Mouse (Mus musculus): ENCODE data around the gene Ifnab. TPM values are rescaled to one million over a fixed set of nuclear protein-coding genes. Genes with fewer than 3 reads are reported as not detected.

Ifnab gene
- not detected in 2 replicates for polyA plus RNA-seq (2015; fragmentation: Nextera tagmentation; extraction: Ambion mirVana)

GRCm38 (mm10) chr4:88691259-88691658, at the start of gene Ifnab:
TSS of gene Ifnab (minus strand) at chr4:88691359.
- WGBS: 70% methylated on average over 2 of the region's 2 CpGs
- Histone ChIP-seq H3K9ac (replicated peaks) (no peak within 1 kb of the TSS), H3K9me3 (replicated peaks) (no peaks in the 10 kb centered on the region), H3K27me3 (replicated peaks) (0 out of 2 replicates have a peak, but pooled peaks cover 6% of the 10 kb centered on the region), H3K4me2 (no peak within 1 kb of the TSS), H3K4me1 (no peaks in the 10 kb centered on the region), H3K27ac (replicated peaks) (no peak within 1 kb of the TSS), H3K36me3 (no peaks in the 10 kb centered on the region), H3K4me3 (replicated peaks) (no peak within 1 kb of the TSS)
- no peak for ATAC-seq (ENCODE audit: low FRiP score)

- Histone ChIP-seq H3K9ac (replicated peaks) (no peak overlapping the region), H3K9me3 (replicated peaks) (no peaks in the 10 kb centered on the region), H3K4me3 (replicated peaks) (no peak overlapping the region), H3K27me3 (replicated peaks) (no peaks in the 10 kb centered on the region), H3K27ac (replicated peaks) (no peak overlapping the region), H3K4me2 (no peak overlapping the region), H3K4me1 (no peaks in the 10 kb centered on the region), H3K36me3 (no peaks in the 10 kb centered on the region)
- no peak for ATAC-seq (ENCODE audit: low FRiP score)
- 94% methylated on average over 6 of the region's 6 CpGs for WGBS
Measured at GRCm38 (mm10) chr4:88739036-88739435, 47.9 kb upstream of the Ifnab start.

GRCm38 (mm10) chr4:88738480-88738879, 47.3 kb upstream of the Ifnab start:
- no peaks in the 10 kb centered on the region for H3K9me3 ChIP-seq (replicated peaks)
- 3% methylated on average over 2 of the region's 2 CpGs for WGBS
- ATAC-seq (ENCODE audit: low FRiP score): no peak

GRCm38 (mm10) chr4:88727324-88727723, 36.2 kb upstream of the Ifnab start:
- Histone ChIP-seq H3K4me3 (replicated peaks) (no peak overlapping the region), H3K27me3 (replicated peaks) (no peaks in the 10 kb centered on the region), H3K27ac (replicated peaks) (no peak overlapping the region), H3K9me3 (replicated peaks) (no peaks in the 10 kb centered on the region), H3K4me2 (no peak overlapping the region), H3K4me1 (no peaks in the 10 kb centered on the region), H3K36me3 (no peaks in the 10 kb centered on the region), H3K9ac (replicated peaks) (no peak overlapping the region)
- ATAC-seq (ENCODE audit: low FRiP score): no peak
- 3% methylated on average over 1 of the region's 1 CpGs for WGBS

More at GRCm38 (mm10) chr4:88738480-88738879, 47.3 kb upstream of the Ifnab start:
- Histone ChIP-seq H3K4me2 (no peak overlapping the region), H3K27me3 (replicated peaks) (no peaks in the 10 kb centered on the region), H3K9ac (replicated peaks) (no peak overlapping the region), H3K4me3 (replicated peaks) (no peak overlapping the region), H3K4me1 (no peaks in the 10 kb centered on the region), H3K27ac (replicated peaks) (no peak overlapping the region), H3K36me3 (no peaks in the 10 kb centered on the region)

- Histone ChIP-seq H3K9me3 (replicated peaks) (no peaks in the 10 kb centered on the region), H3K36me3 (no peaks in the 10 kb centered on the region), H3K27ac (replicated peaks) (no peak overlapping the region), H3K9ac (replicated peaks) (no peak overlapping the region), H3K4me2 (no peak overlapping the region), H3K27me3 (replicated peaks) (no peaks in the 10 kb centered on the region), H3K4me1 (no peaks in the 10 kb centered on the region), H3K4me3 (replicated peaks) (no peak overlapping the region)
- no peak for ATAC-seq (ENCODE audit: low FRiP score)
- WGBS: 91% methylated on average over 6 of the region's 6 CpGs
Measured at GRCm38 (mm10) chr4:88726727-88727126, 35.6 kb upstream of the Ifnab start.

GRCm38 (mm10) chr4:88723497-88724090, 32.4 kb upstream of the Ifnab start:
- H3K27ac ChIP-seq (replicated peaks): no peak overlapping the region
- no peaks in the 10 kb centered on the region for H3K27me3 ChIP-seq (replicated peaks)
- no peaks in the 10 kb centered on the region for H3K9me3 ChIP-seq (replicated peaks)
- H3K4me3 ChIP-seq (replicated peaks): no peak overlapping the region
- no peak for ATAC-seq (ENCODE audit: low FRiP score)
- peaks cover 21% of the 10 kb centered on the region for H3K4me1 ChIP-seq
- 56% methylated on average over 8 of the region's 8 CpGs for WGBS
- no peak overlapping the region for H3K9ac ChIP-seq (replicated peaks)
- 0 out of 2 replicates have a peak, but pooled peaks cover 5% of the 10 kb centered on the region for H3K36me3 ChIP-seq
- no peak overlapping the region for H3K4me2 ChIP-seq

- WGBS: under 1% methylated on average over 80 of the region's 82 CpGs
- H3K27ac ChIP-seq (replicated peaks): peak within 1 kb of the TSS; percentile 97
- peaks cover 29% of the 10 kb centered on the region for H3K4me1 ChIP-seq
- H3K27me3 ChIP-seq (replicated peaks): no peaks in the 10 kb centered on the region
- H3K4me3 ChIP-seq (replicated peaks): peak within 1 kb of the TSS; percentile 89
- ATAC-seq (ENCODE audit: low FRiP score): peak; percentile 99
- no peaks in the 10 kb centered on the region for H3K9me3 ChIP-seq (replicated peaks)
- peak within 1 kb of the TSS; percentile 100 for H3K9ac ChIP-seq (replicated peaks)
- H3K4me2 ChIP-seq: peak within 1 kb of the TSS; percentile 87
- 0 out of 2 replicates have a peak, but pooled peaks cover 5% of the 10 kb centered on the region for H3K36me3 ChIP-seq
Measured at GRCm38 (mm10) chr4:88721791-88722721, 30.9 kb upstream of the Ifnab start, which contains the start of the genes Gm26566 and Klhl9. TSS of gene Gm26566 (plus strand) at chr4:88721805. TSS of gene Klhl9 (minus strand) at chr4:88722465.

GRCm38 (mm10) chr4:88718715-88719114, 27.6 kb upstream of the Ifnab start:
- 59% methylated on average over 1 of the region's 1 CpGs for WGBS
- Histone ChIP-seq H3K4me3 (replicated peaks) (peak overlapping the region; percentile 28), H3K4me2 (peak overlapping the region; percentile 87), H3K9ac (replicated peaks) (no peak overlapping the region; the same call in 1 of the 2 replicates), H3K27ac (replicated peaks) (no peak overlapping the region), H3K36me3 (peaks cover 18% of the 10 kb centered on the region), H3K4me1 (peaks cover 34% of the 10 kb centered on the region), H3K9me3 (replicated peaks) (no peaks in the 10 kb centered on the region), H3K27me3 (replicated peaks) (no peaks in the 10 kb centered on the region)
- ATAC-seq (ENCODE audit: low FRiP score): no peak

GRCm38 (mm10) chr4:88715059-88715458, 23.9 kb upstream of the Ifnab start:
- no peaks in the 10 kb centered on the region for H3K9me3 ChIP-seq (replicated peaks)
- peaks cover 12% of the 10 kb centered on the region for H3K36me3 ChIP-seq
- no peak overlapping the region for H3K4me3 ChIP-seq (replicated peaks)
- no peak overlapping the region for H3K4me2 ChIP-seq
- no peak overlapping the region for H3K27ac ChIP-seq (replicated peaks)
- ATAC-seq (ENCODE audit: low FRiP score): no peak
- H3K27me3 ChIP-seq (replicated peaks): no peaks in the 10 kb centered on the region
- no peak overlapping the region for H3K9ac ChIP-seq (replicated peaks)
- peaks cover 22% of the 10 kb centered on the region for H3K4me1 ChIP-seq

GRCm38 (mm10) chr4:88714281-88714680, 23.1 kb upstream of the Ifnab start:
- no peak for ATAC-seq (ENCODE audit: low FRiP score)
- Histone ChIP-seq H3K4me2 (no peak overlapping the region), H3K27me3 (replicated peaks) (no peaks in the 10 kb centered on the region), H3K9me3 (replicated peaks) (no peaks in the 10 kb centered on the region), H3K27ac (replicated peaks) (no peak overlapping the region), H3K4me3 (replicated peaks) (no peak overlapping the region), H3K36me3 (peaks cover 12% of the 10 kb centered on the region), H3K4me1 (peaks cover 18% of the 10 kb centered on the region), H3K9ac (replicated peaks) (no peak overlapping the region)
- WGBS: 78% methylated on average over 1 of the region's 1 CpGs

GRCm38 (mm10) chr4:88707128-88707826, 16.1 kb upstream of the Ifnab start:
- Histone ChIP-seq H3K27me3 (replicated peaks) (no peaks in the 10 kb centered on the region), H3K4me2 (no peak overlapping the region)
- WGBS: 91% methylated on average over 1 of the region's 1 CpGs

More at GRCm38 (mm10) chr4:88707128-88707826, 16.1 kb upstream of the Ifnab start:
- Histone ChIP-seq H3K36me3 (no peaks in the 10 kb centered on the region), H3K4me3 (replicated peaks) (no peak overlapping the region), H3K27ac (replicated peaks) (no peak overlapping the region), H3K9ac (replicated peaks) (no peak overlapping the region), H3K9me3 (replicated peaks) (no peaks in the 10 kb centered on the region), H3K4me1 (no peaks in the 10 kb centered on the region)
- ATAC-seq (ENCODE audit: low FRiP score): no peak

All from neural tube, embryonic 15.5 days (tissue).